Mouse (Mus musculus) adrenal gland, postnatal 10 days (tissue): ENCODE results near the gene Trim47. TPM values are rescaled to one million over a fixed set of nuclear protein-coding genes. Genes with fewer than 3 reads are reported as not detected.
A peak's percentile ranks its signal among the peaks of the same experiment; 100 is the strongest.

ENCODE experiments used
- DNase-seq: peaks from one replicate; pipeline ENCODE4 v3.0.0; 2021; ENCODE audit warnings: mixed read lengths
- long read RNA-seq, 2 experiments: library from polyadenylated mRNA; stranded (forward); transcript quantifications; one replicate each; pipeline ENCODE4 v2.0.0; 2021
- total RNA-seq, 2 experiments: library from RNA; stranded (reverse); gene quantifications; 2 replicates each; pipeline ENCODE4 v1.2.3; 2021

Gene Trim47
- total RNA-seq: 10 to 100 TPM; 23.2 to 24.5 TPM
- long read RNA-seq, experiment 1, transcript Trim47-201 (6 exons, 2,204 nt): minor isoform, 32 of 88 reads
- long read RNA-seq, experiment 1, transcript Trim47-202 (6 exons, 2,192 nt): major isoform, 47 of 88 reads
- long read RNA-seq, experiment 1, partial matches to known transcripts: 2 of 88 reads
- long read RNA-seq, experiment 1, other reads (novel, unspliced or antisense): 6 of 88 reads
- long read RNA-seq, experiment 2, transcript Trim47-201 (6 exons, 2,204 nt): minor isoform, 5 of 29 reads
- long read RNA-seq, experiment 2, transcript Trim47-202 (6 exons, 2,192 nt): major isoform, 15 of 29 reads
- long read RNA-seq, experiment 2, partial matches to known transcripts: 1 of 29 reads
- long read RNA-seq, experiment 2, other reads (novel, unspliced or antisense): 6 of 29 reads

GRCm38 (mm10) chr11:116127156-116127980, at the start of gene Trim47:
TSS of gene Trim47 (minus strand) at chr11:116127210.
- DNase-seq: peak; percentile 93

- DNase-seq: no peak
Observed at GRCm38 (mm10) chr11:116176010-116176409, 49.0 kb upstream of the Trim47 start.

DNA sequence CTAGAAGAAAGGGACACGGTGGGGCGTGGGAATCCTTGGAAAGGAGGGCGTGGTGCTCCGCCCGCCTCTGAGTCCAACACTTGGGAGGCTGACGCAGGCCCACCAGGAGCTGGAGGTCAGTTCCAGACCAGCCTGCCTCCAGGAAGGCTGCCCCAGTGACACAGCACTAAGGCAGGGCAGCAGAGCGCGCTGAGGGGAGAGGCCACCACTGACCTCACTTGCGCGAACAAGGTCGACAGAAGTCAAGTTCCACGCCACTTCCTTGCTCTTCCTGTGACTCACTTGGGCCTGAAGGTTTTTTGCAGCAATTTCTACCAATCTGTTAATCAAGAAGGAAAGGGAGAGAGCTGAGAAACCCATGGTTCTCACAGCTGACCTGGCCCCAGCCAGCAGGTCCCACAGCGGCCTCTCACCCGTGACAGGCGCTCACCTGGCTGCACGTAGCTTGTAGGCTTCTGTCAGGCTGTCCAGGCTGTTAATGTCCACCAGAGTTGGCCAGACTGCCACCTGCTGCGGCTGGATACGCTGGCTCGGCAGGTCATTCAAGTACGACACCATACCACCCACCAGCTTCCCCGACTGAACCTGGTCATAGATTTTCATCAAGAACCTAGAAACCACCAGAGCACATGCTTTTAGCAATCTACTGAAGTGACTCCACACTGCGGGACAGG, 47.9 kb upstream of the Trim47 start:
- DNase-seq: peak; percentile 69

DNA sequence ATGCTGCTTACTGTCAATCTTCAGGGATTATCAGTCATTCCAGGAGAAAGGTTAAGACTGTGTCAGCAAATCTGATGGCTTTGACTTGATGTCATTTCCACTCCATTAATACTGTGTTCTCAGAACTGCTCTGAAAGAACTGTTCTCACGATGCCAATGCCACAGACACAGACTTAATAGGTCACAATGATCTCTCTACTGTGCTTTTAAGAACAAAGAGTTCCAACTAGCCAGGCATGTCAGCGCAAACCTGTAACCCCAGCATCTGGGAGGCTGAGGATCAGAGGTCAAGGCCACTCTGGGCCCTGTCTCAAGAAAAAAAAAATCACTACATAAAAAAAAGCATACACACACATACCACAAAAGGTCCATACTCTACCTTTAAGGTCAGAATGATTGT, 44.9 kb upstream of the Trim47 start:
- no peak for DNase-seq

DNA sequence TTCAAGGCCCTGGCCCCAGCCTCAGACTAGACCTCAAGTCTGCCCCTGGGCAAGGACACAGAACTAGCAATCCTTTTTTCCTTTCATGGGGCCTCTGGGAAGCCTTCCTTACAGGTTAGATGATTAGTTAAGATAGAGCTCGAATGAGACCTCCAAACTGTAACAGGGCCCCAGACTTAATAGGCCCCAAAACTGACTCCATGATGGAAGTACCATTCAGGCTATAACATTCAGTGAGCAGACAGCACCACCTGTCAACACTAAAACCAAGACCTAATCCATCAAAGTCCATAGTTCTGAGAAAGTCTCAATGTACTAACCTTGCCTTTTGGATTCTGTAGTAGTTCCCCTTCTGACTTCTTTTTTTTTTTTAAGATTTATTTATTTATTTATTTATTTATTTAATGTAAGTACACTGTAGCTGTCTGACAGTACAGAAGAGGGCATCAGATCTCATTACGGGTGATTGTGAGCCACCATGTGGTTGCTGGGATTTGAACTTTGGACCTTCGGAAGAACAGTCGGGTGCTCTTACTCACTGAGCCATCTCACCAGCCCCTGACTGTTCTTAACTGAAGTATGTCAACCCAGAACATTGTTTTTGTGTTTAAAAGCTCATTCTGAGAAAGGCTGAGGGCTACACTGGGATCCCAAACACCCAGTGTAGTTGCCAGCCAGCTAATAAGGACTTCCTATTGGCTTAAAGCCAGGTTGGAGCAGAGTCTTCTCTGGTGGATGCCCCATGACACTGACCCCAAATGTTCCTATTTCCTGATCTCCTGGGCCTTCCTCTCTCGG, 43.2 kb upstream of the Trim47 start:
- no peak for DNase-seq

GRCm38 (mm10) chr11:116169214-116169613, 42.2 kb upstream of the Trim47 start:
- DNase-seq: no peak

DNA sequence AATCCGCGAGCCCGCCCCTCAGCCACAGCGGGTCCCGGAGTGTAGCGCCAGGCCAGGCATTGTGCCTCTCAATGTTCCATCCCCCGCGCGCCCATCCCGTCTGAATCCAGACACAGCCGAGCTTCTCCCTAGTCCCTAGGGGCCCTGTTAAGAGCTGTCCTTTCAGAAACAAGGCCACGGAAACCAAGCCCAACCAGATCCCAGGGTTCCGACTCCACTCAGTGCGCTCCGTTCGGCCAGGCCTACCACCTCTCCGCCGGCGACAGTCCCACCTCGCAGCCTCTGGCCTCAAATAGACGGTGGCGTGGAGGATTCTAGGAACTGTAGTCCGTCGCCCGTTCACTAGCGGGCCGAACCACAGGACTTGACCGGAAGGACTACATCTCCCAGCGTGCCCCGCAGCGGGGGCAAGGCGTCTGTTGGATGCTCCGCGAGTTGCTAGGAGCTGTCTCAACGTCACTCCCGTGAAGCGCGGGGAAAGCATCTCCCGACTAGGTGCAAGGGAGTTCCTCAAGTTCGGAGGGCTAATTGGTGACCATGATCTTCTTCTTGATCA, 41.0 kb upstream of the Trim47 start, which contains the start of gene Fbf1:
Gene Fbf1 (minus strand): TSS at position 283 of the 556 bp plus-strand sequence.
- peak; percentile 95 for DNase-seq

DNA sequence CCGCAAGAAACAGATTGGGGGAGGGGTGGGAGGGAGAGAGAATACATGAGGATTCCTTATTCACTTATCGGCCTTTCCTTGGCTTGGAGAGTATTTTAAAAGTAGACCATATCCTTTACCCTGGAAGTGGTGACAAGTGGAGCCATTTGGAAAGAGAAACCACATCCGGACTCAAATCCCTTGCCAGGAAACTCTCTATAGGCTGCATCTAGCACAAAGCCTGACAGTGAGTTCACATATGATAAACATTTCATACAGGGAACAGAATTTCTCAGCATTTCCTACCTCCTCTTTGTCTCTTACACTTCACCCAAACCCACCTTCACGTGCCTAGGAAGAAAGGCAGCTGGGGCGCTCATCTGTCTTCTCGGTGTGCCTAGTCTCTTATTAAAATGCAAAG, 40.2 kb upstream of the Trim47 start:
- DNase-seq: no peak

DNA sequence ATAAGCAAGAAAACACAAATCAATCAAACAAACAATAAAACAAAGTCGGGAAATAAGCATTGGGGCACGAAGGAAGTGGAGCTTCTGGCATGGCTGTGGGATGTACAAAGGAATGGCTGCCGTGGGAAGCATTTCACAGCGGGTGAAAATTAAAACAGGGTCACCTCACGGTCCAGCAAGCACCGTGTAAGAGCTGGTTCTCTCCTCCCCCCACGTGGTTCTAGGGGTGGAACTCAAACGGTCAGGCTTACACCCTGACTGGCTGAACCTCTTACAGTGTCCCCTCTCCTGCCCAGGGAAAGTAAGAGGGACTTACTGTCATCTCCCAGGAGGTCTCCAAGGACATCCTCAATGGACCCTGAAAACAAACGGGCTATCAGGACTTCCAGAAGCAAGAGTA, 36.0 kb upstream of the Trim47 start:
- no peak for DNase-seq

GRCm38 (mm10) chr11:116162146-116162545, 35.1 kb upstream of the Trim47 start:
- no peak for DNase-seq

DNA sequence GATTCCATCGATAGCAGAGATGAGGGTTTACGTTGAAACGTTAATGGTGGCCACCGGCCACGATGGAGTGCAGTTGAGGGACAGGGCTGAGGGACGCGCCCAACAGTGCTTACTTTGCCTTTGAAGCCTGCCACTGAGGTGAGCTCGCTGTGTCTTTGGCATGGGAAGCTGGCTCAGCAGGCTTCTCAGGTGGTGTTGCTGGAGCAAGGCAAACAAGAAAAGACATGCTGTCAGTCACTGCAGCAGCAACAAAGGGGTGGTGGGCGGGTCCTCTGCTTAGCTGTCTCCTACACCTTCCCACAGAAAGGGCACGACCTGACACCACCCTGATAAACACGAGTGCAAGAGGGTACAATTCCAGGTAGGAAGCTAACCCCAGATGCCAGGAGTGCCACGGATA, 34.3 kb upstream of the Trim47 start:
- DNase-seq: no peak

DNA sequence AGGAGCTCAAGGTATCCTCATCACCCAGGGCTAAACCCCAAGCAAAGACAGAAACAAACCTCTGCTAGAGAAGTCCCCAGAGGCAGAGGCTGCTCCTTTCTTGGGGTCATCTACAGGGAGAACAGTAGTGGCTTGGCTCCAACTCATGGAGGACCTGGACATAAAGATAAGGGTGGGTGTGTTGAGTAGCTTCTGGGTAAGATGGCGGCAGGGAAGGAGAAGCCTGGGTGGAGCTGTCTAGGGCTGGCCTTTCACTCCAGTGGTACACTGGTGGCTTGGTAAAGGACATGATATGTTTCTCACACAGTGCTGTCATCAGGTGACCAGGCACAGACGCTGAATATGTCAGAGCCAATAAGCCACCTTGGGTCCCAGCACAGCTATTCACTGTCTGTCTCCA, 23.9 kb upstream of the Trim47 start:
- DNase-seq: no peak

DNA sequence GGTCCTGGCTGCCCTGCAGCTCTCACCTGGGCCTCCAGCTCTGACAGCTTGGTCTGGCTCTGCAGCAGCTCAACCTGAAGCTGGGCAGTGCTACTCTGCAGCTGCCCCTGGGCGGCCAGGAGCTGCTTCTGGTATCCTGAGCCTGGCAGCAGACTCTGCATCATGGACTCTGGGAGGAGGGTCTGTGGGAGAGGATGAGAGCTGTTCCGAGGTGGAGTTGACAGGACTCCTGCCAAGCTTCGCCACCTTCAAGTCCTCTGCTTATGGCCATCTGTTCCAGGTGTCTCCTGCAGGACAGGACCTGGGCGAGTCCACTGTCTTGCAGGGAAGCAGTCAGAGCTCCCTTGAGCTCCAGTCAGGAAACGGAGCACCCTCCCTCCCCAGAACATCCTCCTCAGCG, 22.3 kb upstream of the Trim47 start:
- no peak for DNase-seq

- no peak for DNase-seq
Observed at GRCm38 (mm10) chr11:116148761-116149221, 21.8 kb upstream of the Trim47 start.

- DNase-seq: no peak
Observed at GRCm38 (mm10) chr11:116146294-116146985, 19.4 kb upstream of the Trim47 start.

DNA sequence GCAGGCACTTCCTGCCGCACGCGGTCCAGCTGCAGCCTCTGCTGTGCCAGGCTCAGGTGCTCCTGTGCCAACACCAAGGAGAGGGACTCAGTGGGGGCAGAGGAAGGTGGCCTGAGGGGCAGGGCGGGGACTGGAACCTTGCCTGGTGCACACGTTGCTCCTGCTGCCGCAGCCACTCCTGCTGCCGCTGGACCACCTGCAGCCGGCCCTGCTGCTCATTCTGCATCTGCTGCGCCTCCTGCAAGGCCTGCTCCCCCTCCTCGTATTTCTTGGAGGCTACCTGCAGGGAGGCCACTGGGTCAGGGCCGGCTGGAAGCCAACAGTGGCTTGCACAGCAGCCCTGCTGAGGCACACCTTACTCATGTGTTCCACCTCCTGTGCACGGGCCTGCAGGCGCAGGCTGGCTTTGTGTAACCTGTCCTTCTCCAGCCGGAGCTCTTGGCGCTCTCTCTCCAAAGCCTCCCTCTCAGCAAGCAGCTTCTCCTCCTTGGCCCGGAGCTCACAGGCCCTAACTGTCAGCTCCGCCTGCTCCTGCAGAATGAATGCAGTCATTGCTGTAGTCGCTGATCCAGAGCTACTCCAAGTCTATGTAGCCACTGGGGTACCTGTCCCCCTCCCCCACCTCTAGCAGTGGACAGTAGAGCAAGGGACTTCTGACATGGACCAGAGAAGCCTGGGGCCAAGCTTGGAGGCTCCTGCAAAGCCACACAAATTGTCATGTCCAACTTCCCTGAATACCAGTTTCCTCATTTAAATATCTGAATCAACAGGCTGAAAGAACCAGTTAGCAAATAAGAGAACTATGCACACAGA, 18.7 kb upstream of the Trim47 start:
- DNase-seq: no peak

- no peak for DNase-seq
Observed at GRCm38 (mm10) chr11:116143468-116143867, 16.5 kb upstream of the Trim47 start.

GRCm38 (mm10) chr11:116142211-116142991, 15.4 kb upstream of the Trim47 start:
- DNase-seq: peak; percentile 58
